Mouse (Mus musculus): ENCODE measurements around the gene Dmd. TPM values are rescaled to one million over a fixed set of nuclear protein-coding genes. Genes with fewer than 3 reads are reported as not detected.

Gene Dmd
- total and polyA plus RNA-seq, 3 experiments: 22.7 to 91.4 (median 31.3) TPM

GRCm38 (mm10) chrX:85048141-85049110, 2099.8 kb downstream of the Dmd start:
- peak; percentile 81 for DNase-seq

- peak; percentile 44 for DNase-seq
These were observed 2100.9 kb downstream of the Dmd start for GRCm38 (mm10) chrX:85049593-85049992.

- DNase-seq: no peak
These were observed 2124.9 kb downstream of the Dmd start for GRCm38 (mm10) chrX:85073602-85074001.

GRCm38 (mm10) chrX:85076845-85077244, 2128.2 kb downstream of the Dmd start:
- peak; percentile 56 for DNase-seq

GRCm38 (mm10) chrX:85077605-85078004, 2128.9 kb downstream of the Dmd start:
- no peak for DNase-seq

- DNase-seq: no peak
These were observed 2130.5 kb downstream of the Dmd start for GRCm38 (mm10) chrX:85079174-85079573.

GRCm38 (mm10) chrX:85084237-85085153, 2135.8 kb downstream of the Dmd start:
- DNase-seq: no peak

- no peak for DNase-seq
These were observed 2140.8 kb downstream of the Dmd start for GRCm38 (mm10) chrX:85089506-85089905.

GRCm38 (mm10) chrX:85093354-85093753, 2144.7 kb downstream of the Dmd start:
- DNase-seq: no peak

GRCm38 (mm10) chrX:85098691-85099090, 2150.0 kb downstream of the Dmd start:
- peak; percentile 48 for DNase-seq

GRCm38 (mm10) chrX:85112418-85112817, 2163.7 kb downstream of the Dmd start:
- DNase-seq: no peak

- DNase-seq: no peak
These were observed 2184.0 kb downstream of the Dmd start for GRCm38 (mm10) chrX:85132706-85133105.

- no peak for DNase-seq
These were observed 2188.6 kb downstream of the Dmd start for GRCm38 (mm10) chrX:85137293-85137692.

GRCm38 (mm10) chrX:85171264-85171663, 2222.6 kb downstream of the Dmd start:
- no peak for DNase-seq

- DNase-seq: no peak
These were observed 2238.9 kb downstream of the Dmd start for GRCm38 (mm10) chrX:85187565-85187964.

- DNase-seq: no peak
These were observed 2245.2 kb downstream of the Dmd start for GRCm38 (mm10) chrX:85193856-85194255.

GRCm38 (mm10) chrX:85197688-85198087, 2249.0 kb downstream of the Dmd start:
- DNase-seq: no peak

GRCm38 (mm10) chrX:85199398-85199797, 2250.7 kb downstream of the Dmd start:
- no peak for DNase-seq

- DNase-seq: no peak
These were observed 2258.3 kb downstream of the Dmd start for GRCm38 (mm10) chrX:85207001-85207400.

- no peak for DNase-seq
These were observed 2278.2 kb downstream of the Dmd start for GRCm38 (mm10) chrX:85226883-85227282.

- no peak for DNase-seq
These were observed 2300.7 kb downstream of the Dmd start, which contains the start of gene Fthl17a for GRCm38 (mm10) chrX:85249379-85249778. Fthl17a (plus strand) TSS chrX:85249679.

All from adrenal gland, adult 2 months (tissue).